Mouse (Mus musculus): Measurements from ENCODE around the gene Cept1. TPM values are rescaled to one million over a fixed set of nuclear protein-coding genes. Genes with fewer than 3 reads are reported as not detected.

Gene Cept1
- polyA plus RNA-seq, 2 experiments: 10.8 to 27.1 TPM

DNA sequence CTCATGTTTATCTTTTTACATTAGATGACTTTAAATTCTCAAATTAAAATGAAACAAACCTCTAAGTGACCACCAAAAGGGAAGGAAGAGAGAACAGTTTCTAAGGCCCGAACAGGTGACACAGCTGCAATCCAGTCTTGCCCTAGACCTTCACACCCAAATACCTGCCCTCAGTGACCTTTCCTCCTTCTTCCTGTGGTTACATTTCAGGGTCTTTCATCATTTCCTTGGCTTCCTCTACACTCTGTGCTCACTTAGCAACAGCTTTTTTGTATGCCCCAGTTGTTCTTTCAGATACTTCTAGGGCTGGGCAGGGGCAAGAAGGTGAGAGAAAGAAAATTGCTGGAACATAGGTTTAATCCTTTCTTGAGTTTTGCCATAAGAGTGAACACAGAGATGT, 82.9 kb downstream of the Cept1 start:
- Histone ChIP-seq H3K36me3 (replicated peaks; ENCODE audit: control insufficient read depth, insufficient read depth, low read depth) (no peaks in the 10 kb centered on the region), H3K4me1 (replicated peaks; ENCODE audit: control insufficient read depth in 2 of 2, insufficient read depth in 2 of 2, low read length in 1 of 2) (no peaks in the 10 kb centered on the region), H3K9ac (replicated peaks) (no peak overlapping the region), H3K27ac (no peak overlapping the region), H3K9me3 (ENCODE audit: control insufficient read depth, low read length) (no peaks in the 10 kb centered on the region), H3K4me3 (ENCODE audit: insufficient read depth in 1 of 2, low read depth in 2 of 2, low read length in 2 of 2) (no peak overlapping the region), H3K27me3 (ENCODE audit: control insufficient read depth, insufficient read depth, low read length) (no peaks in the 10 kb centered on the region), H3K4me2 (ENCODE audit: low read depth) (no peak overlapping the region)
- TF ChIP-seq EP300 (IDR thresholded peaks at IDR 0.05; ENCODE audit: low read depth) (no peak), CTCF (IDR thresholded peaks at IDR 0.05; ENCODE audit: low read depth) (no peak)
- no peak for DNase-seq (ENCODE audit: low read depth in 3 of 3, low spot score in 3 of 3)
- 70% methylated on average over 1 of the region's 1 CpGs for WGBS (ENCODE audit: insufficient replicate concordance)
- ATAC-seq (ENCODE audit: insufficient read depth): no peak

DNA sequence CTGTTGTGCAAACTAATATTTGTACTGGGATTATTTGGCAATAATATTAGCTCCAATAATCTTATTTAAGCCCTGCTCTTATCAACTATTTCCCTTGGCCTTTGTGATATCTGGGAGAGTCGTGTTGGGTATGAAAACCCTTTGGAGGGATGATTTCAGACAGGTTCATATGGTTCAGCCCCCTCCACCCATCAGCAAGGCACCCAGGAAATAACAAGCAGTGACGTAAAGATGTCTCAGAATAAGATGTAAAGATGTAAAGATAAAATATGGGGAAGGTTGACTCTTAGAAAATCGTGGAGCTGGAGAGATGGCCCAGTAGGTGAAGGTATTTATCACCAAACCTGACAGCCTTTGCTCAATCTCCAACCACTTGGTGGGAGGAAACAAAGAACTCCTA, 85.1 kb downstream of the Cept1 start:
- Histone ChIP-seq H3K4me3 (ENCODE audit: insufficient read depth in 1 of 2, low read depth in 2 of 2, low read length in 2 of 2) (no peak overlapping the region), H3K9ac (replicated peaks) (no peak overlapping the region), H3K27me3 (ENCODE audit: control insufficient read depth, insufficient read depth, low read length) (no peaks in the 10 kb centered on the region), H3K9me3 (ENCODE audit: control insufficient read depth, low read length) (no peaks in the 10 kb centered on the region), H3K4me2 (ENCODE audit: low read depth) (no peak overlapping the region), H3K36me3 (replicated peaks; ENCODE audit: control insufficient read depth, insufficient read depth, low read depth) (no peaks in the 10 kb centered on the region), H3K27ac (no peak overlapping the region), H3K4me1 (replicated peaks; ENCODE audit: control insufficient read depth in 2 of 2, insufficient read depth in 2 of 2, low read length in 1 of 2) (no peaks in the 10 kb centered on the region)
- 29% methylated on average over 3 of the region's 3 CpGs for WGBS (ENCODE audit: insufficient replicate concordance)
- TF ChIP-seq CTCF (IDR thresholded peaks at IDR 0.05; ENCODE audit: low read depth) (no peak), EP300 (IDR thresholded peaks at IDR 0.05; ENCODE audit: low read depth) (no peak)
- no peak for ATAC-seq (ENCODE audit: insufficient read depth)
- no peak for DNase-seq (ENCODE audit: low read depth in 3 of 3, low spot score in 3 of 3)

DNA sequence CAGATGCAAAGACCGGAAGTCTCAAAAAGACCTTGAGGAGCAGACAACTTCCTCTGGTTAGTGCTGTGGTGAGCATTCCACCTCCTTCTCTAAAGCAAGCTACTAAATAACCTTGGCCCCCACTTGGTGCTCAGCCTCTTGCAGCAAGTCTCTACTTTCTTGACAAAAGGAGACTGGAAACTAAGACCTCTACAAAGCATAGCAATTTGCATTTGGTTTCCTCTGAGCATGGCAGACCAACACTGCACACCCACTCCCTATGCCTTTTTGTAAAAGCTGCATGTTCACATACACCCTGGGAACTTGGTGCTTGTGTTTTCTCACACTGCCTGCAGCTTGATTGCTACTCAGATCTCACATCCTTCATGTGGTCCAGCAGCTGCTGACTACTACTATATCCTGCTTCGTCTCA, 85.5 kb downstream of the Cept1 start:
- no peak for ATAC-seq (ENCODE audit: insufficient read depth)
- Histone ChIP-seq H3K27ac (no peak overlapping the region), H3K36me3 (replicated peaks; ENCODE audit: control insufficient read depth, insufficient read depth, low read depth) (no peaks in the 10 kb centered on the region), H3K9ac (replicated peaks) (no peak overlapping the region), H3K9me3 (ENCODE audit: control insufficient read depth, low read length) (no peaks in the 10 kb centered on the region), H3K4me1 (replicated peaks; ENCODE audit: control insufficient read depth in 2 of 2, insufficient read depth in 2 of 2, low read length in 1 of 2) (no peaks in the 10 kb centered on the region), H3K4me2 (ENCODE audit: low read depth) (no peak overlapping the region), H3K4me3 (ENCODE audit: insufficient read depth in 1 of 2, low read depth in 2 of 2, low read length in 2 of 2) (no peak overlapping the region), H3K27me3 (ENCODE audit: control insufficient read depth, insufficient read depth, low read length) (no peaks in the 10 kb centered on the region)
- DNase-seq (ENCODE audit: low read depth in 3 of 3, low spot score in 3 of 3): no peak
- TF ChIP-seq EP300 (IDR thresholded peaks at IDR 0.05; ENCODE audit: low read depth) (no peak), CTCF (IDR thresholded peaks at IDR 0.05; ENCODE audit: low read depth) (no peak)
- WGBS (ENCODE audit: insufficient replicate concordance): 41% methylated on average over 2 of the region's 2 CpGs

DNA sequence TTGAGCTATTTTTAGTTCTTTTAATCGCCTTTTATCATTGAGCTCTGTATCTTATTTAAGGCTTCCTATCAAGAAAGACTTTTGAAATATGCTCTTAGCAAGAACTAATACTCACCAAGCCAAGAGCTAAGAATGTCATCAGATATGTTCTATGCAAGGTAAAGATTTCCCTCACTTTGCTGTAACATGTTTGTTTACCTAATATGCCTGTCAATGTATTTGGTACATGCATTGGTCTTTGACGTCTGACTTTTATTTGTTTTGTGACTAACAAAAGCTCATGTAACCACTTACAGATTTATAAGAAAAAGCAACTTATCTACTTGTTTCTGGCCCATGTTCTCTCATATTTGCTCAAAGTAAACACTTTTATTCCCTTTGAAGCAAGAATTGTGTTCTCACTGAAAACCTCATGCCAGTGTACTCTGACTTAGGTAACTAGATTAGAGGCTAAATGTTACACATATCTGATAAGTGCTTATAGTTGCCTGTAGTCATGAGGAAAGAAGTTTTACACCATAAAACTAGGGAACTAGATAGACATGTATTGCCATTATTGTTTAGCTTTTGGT, 90.2 kb downstream of the Cept1 start:
- no peak for ATAC-seq (ENCODE audit: insufficient read depth)
- H3K4me1 ChIP-seq (replicated peaks; ENCODE audit: control insufficient read depth in 2 of 2, insufficient read depth in 2 of 2, low read length in 1 of 2): no peaks in the 10 kb centered on the region
- H3K9me3 ChIP-seq (ENCODE audit: control insufficient read depth, low read length): no peaks in the 10 kb centered on the region
- no peaks in the 10 kb centered on the region for H3K27me3 ChIP-seq (ENCODE audit: control insufficient read depth, insufficient read depth, low read length)
- TF ChIP-seq EP300 (IDR thresholded peaks at IDR 0.05; ENCODE audit: low read depth) (no peak), CTCF (IDR thresholded peaks at IDR 0.05; ENCODE audit: low read depth) (no peak)
- 50% methylated on average over 2 of the region's 2 CpGs for WGBS (ENCODE audit: insufficient replicate concordance)
- H3K4me2 ChIP-seq (ENCODE audit: low read depth): no peak overlapping the region
- H3K36me3 ChIP-seq (replicated peaks; ENCODE audit: control insufficient read depth, insufficient read depth, low read depth): no peaks in the 10 kb centered on the region
- no peak overlapping the region for H3K4me3 ChIP-seq (ENCODE audit: insufficient read depth in 1 of 2, low read depth in 2 of 2, low read length in 2 of 2)
- DNase-seq (ENCODE audit: low read depth in 3 of 3, low spot score in 3 of 3): no peak
- no peak overlapping the region for H3K27ac ChIP-seq
- H3K9ac ChIP-seq (replicated peaks): no peak overlapping the region

DNA sequence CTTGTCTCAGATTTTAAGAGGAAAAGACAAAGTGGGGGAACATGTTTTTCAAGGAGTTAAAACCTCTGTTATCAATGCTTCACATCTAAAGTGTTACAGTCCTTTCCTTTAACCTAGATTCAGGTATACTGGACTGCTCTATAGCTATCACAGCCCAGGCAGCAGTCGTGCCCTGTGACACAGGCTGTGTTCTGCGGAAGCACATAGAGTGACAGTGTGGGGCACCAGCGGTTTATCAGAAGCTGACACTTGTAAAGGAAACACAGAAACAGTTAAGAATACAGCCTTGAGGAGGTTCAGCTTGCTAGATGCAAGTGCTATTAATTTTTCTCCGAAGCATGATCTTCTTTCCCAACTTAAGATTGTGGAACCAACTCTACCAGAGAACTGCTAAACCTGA, 95.0 kb downstream of the Cept1 start:
- no peak overlapping the region for H3K27ac ChIP-seq
- TF ChIP-seq CTCF (IDR thresholded peaks at IDR 0.05; ENCODE audit: low read depth) (no peak), EP300 (IDR thresholded peaks at IDR 0.05; ENCODE audit: low read depth) (no peak)
- H3K27me3 ChIP-seq (ENCODE audit: control insufficient read depth, insufficient read depth, low read length): no peaks in the 10 kb centered on the region
- 14% methylated on average over 4 of the region's 4 CpGs for WGBS (ENCODE audit: insufficient replicate concordance)
- H3K9me3 ChIP-seq (ENCODE audit: control insufficient read depth, low read length): no peaks in the 10 kb centered on the region
- DNase-seq (ENCODE audit: low read depth in 3 of 3, low spot score in 3 of 3) (no peak), ATAC-seq (ENCODE audit: insufficient read depth) (no peak)
- H3K4me2 ChIP-seq (ENCODE audit: low read depth): no peak overlapping the region
- no peak overlapping the region for H3K4me3 ChIP-seq (ENCODE audit: insufficient read depth in 1 of 2, low read depth in 2 of 2, low read length in 2 of 2)
- H3K36me3 ChIP-seq (replicated peaks; ENCODE audit: control insufficient read depth, insufficient read depth, low read depth): no peaks in the 10 kb centered on the region
- H3K4me1 ChIP-seq (replicated peaks; ENCODE audit: control insufficient read depth in 2 of 2, insufficient read depth in 2 of 2, low read length in 1 of 2): no peaks in the 10 kb centered on the region
- H3K9ac ChIP-seq (replicated peaks): no peak overlapping the region

Other genes with a start within 250 kb of the Cept1 start
- 0.04 and 0.08 TPM in 2 replicates for gene Chil6, start 141.6 kb downstream of the Cept1 start, polyA plus RNA-seq (2012; rRNA removed)
- gene Chil6, start 141.6 kb downstream of the Cept1 start, polyA plus RNA-seq (2014; fragmentation: Nextera tagmentation; extraction: Ambion mirVana): not detected in 2 replicates
- 1.7 and 2.1 TPM in 2 replicates for gene Dennd2d, start 65.4 kb downstream of the Cept1 start, polyA plus RNA-seq (2012; rRNA removed)
- gene Dennd2d, start 65.4 kb downstream of the Cept1 start, polyA plus RNA-seq (2014; fragmentation: Nextera tagmentation; extraction: Ambion mirVana): 4.0 and 4.2 TPM in 2 replicates
- 14.3 and 15.8 TPM in 2 replicates for gene Dram2, start within 50 bp of the Cept1 start, polyA plus RNA-seq (2012; rRNA removed)
- 28.3 and 29.9 TPM in 2 replicates for gene Dram2, start within 50 bp of the Cept1 start, polyA plus RNA-seq (2014; fragmentation: Nextera tagmentation; extraction: Ambion mirVana)
- 1.7 and 3.0 TPM in 2 replicates for gene Lrif1, start 137.2 kb upstream of the Cept1 start, polyA plus RNA-seq (2012; rRNA removed)
- gene Lrif1, start 137.2 kb upstream of the Cept1 start, polyA plus RNA-seq (2014; fragmentation: Nextera tagmentation; extraction: Ambion mirVana): 4.0 and 4.4 TPM in 2 replicates
- gene Cd53, start 242.3 kb upstream of the Cept1 start, polyA plus RNA-seq (2012; rRNA removed): 9.2 and 10.1 TPM in 2 replicates
- 22.4 and 28.9 TPM in 2 replicates for gene Cd53, start 242.3 kb upstream of the Cept1 start, polyA plus RNA-seq (2014; fragmentation: Nextera tagmentation; extraction: Ambion mirVana)

All from liver, embryonic 14.5 days (tissue).